Mouse (Mus musculus) ovary, postnatal 36 days (tissue): ENCODE results near the gene Myadml2.

Experiments
- DNase-seq: peaks from one replicate; pipeline ENCODE4 v3.0.0; 2022; ENCODE audit warnings: low spot score, mixed read lengths

Gene Myadml2

DNA sequence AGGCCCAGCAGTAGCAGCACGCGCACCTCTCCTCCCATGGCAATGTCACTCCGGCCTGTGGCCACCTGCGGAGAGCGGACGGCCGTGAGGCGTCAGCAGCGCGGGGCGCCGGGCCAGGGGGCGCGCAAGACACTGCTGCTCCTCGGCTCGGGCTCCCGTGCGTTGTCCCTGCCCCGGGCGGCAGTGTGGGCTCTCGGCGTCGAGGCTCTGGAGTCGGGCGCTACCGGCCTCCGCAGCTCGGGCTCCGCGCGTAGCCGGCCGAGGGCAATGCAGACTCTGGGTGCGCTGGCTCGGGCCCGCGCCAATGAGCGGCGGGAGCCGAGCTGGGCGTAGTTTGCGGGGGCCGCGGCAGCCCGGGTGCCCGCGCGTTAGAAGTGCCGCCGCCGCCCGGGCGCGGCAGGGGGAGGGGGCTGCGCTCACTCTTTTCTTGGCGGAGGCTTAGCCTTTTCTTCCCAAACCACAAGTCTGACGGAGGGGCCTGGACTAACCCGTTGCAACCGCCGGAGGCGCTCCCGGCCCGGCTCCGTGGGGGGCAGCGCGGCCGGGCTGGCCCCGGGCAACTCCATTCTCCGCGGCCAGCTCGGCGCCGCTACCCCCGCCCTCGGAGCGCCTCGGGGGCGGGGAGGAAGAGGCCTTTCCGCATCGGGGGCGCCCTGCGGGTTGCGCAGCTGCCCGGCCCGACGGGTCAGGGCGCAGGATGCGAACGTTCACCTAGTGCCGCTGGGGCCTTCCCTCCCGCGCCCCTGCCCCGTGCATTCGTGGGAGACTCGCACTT lies 12.5 kb upstream of the Myadml2 start:
- peak; percentile 64 for DNase-seq

DNA sequence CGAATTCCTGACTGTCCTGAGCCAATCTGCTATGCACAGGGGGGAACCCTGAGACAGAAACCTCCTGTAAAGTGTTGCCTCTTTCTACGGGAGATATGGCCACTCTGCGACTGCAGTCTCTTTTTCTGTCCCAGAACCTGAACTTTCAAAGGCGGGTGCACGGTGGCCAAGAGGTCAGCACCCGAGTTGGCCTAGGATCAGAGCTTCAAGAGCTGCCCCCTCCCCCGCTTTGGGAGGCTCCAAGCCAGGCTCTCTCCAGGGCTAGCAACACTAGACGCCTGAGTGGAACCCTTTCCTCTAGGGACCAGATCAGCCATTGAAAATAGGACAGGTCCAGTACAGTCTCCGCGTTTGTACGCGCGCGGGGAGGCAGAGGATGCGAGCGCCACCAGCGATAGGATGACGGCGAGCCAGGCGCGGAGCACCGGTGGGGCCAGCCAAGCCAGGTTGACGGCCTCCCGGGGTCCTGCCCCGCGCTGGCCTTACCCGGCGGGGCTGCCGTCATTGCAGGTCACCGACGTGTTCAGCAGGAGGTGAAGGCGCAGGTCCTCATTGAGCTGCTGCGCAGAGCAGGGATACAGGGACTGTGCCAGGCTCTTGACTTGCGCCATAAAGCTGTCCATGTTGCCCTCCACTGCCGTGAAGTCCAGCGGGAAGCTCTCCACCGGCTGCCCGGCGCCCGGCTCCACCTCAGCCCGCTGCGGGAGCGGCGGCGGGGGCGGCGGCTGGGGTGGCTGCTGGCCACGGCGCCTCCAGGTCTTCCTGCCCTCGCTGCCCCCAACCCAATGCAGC lies 11.7 kb upstream of the Myadml2 start:
- peak; percentile 18 for DNase-seq

DNA sequence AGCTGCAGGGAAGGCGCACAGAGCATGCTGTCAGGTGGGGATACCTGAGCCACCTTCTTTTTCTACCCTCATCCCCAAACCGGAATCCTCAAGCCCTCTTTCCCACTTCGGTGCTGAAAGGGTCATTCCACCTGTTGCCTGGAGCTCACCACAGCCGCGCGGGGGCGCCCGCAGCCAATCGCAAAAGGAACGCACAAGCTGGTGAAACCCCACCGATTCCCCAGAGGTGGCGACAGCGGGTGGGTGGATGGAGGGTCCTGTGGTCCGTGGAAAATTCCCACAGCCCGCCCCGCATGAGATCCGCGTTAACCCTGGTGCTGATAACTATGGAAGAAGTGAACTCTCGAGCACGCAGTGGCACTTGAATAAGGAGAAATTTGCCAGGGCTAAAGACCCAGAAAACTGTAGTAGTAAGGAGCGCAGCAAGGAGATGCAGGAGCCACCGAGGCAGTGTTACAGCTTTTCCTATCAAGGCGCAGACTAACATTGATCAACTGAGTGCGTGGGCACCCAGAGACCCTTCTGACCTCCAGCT lies 11.0 kb upstream of the Myadml2 start:
- peak; percentile 82 for DNase-seq

DNA sequence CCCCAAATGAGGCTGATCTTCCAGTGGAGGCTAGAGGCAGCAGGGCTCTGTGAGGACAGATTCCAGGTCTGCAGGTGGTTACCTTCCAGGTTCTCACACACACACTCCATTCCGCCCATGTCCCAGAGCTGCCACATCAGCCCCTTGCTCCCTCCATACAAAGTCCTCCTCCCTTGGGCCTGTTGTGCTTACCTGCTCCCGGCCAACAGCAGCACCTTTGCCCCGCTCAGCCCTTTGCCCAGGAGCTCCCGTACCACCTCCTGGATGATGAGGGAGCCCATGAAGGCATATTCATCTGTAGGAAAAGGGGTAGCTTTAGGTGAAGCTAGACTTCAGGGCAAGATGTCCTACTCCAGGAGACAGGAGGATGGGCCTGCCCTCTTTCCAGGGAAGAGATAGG lies 9.3 kb upstream of the Myadml2 start:
- no peak for DNase-seq

DNA sequence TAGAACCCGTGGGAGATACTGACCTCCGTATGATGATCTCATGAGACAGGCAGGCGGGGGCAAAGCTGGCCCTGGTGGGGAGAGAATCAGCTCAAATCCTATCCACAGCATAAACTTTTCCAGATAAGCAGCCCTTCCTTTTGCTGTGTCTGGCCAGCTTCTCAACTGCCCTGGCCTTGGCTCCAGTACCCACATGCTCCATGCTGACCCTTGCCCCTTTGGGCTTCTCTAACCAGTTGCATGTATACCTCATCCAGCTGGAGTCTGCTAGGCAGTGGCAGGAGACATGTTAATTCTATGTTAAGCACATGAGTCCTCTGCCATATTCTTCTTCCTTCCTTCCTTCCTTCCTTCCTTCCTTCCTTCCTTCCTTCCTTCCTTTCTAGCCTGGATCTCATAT lies 6.8 kb upstream of the Myadml2 start:
- DNase-seq, result no peak

DNA sequence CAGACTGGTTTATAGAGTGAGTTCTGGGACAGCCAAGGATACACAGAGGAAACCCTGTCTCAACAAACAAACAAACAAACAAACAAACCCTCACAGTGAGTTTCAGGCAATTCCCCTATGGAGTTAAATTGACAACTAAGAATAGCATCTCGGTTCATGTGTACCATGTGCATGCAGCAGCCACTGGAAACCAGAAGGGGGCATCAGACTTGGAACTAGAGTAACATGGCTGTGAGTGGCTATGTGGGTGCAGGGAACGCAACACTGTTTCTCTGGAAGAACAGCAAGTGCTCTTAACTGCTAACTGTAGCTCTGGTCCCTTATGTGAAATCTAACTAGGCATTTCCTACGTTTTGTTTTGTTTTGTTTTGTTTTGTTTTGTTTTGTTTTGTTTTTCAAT lies 3.9 kb upstream of the Myadml2 start:
- DNase-seq, result no peak

DNA sequence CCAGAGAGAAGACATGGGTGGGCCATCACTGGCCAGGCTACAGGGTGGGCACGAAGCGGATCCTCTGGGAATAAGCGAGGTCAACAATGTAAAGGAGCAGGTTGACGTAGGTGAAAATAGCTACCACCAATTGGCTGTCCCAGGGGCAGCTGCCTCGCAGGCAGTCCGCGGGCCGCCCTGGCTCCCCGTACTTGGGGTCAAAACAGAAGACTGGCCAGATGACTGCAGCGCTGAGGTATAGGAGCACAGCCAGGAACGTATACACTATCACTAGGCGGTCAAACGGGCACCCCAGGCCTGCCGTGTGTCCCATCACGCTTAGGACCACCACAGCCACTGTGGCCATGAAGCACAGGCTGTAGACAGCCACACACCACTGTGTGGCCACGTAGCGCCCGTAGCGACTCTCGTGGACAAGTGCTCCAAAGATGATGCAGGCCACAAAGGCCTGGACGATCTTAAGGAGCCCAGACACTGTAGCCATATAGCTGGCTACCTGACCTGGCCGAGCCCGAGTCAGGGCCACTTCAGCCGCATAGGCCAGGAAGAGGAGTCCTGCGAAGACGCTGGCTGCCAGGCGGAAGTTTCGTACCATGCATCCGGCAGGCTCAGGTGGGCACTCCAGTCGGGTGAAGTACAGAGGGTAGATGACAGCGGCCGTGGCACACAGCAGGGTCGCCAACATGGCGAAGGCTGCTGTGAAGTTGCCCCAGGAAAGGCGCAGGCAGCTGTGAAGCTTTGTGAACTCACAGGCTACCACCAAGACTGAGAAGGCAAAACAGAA lies 719 bp downstream of the Myadml2 start:
- no peak for DNase-seq

DNA sequence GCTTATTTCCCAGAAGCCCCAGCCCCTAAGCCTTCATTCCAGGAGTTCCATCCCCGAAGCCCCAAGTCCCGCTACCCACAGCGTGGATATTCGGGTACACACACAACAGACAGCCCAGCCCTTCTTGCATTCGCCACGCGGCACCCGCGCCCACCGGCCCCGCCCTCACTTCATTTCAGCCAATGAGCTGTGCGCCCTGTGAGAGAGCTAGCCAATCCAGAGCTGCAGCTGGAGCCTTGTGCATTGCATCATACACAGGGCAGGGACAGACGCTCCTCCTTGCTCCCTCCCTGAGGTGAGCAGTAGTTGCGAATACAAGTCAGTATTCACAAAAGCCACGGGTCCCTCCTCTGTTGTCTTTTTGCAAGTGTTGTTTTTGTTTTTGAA lies 4.4 kb downstream of the Myadml2 start, which contains the start of gene Pycr1:
Gene Pycr1, minus strand, starts transcription at position 169 of the 387 bp plus-strand sequence.
- DNase-seq, result peak; percentile 91

DNA sequence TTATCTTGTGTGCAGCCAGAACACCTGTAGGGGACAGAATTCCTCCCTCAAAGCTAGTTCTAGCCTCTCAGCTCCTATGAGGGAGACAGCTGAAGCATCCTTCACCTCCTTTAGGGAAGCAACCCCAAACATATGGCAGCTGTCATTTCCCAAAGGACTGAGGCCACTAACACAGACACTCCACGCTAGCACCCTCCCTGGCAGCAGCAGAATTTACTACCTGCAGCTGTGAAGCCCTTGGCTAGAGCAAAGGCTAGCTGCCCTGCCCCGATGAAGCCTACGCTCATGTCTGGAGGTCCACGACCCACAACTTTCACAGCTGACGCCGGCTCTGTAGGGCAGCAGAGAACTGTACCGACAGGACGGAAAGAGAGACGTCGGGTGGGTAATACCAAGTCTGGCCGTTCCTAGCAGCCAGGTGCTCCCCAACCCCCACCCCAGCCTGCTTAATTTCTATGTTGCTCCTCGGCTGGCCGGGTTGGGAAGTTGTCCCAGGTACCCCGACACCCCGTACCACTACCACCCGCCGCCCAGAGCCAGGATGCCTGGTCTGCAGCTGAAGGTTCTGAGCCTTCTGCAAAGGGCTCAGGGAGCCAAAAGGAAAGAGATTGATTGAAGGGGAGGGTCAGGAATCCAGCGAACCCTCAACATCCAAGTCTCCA lies 4.9 kb downstream of the Myadml2 start:
- peak; percentile 36 for DNase-seq

DNA sequence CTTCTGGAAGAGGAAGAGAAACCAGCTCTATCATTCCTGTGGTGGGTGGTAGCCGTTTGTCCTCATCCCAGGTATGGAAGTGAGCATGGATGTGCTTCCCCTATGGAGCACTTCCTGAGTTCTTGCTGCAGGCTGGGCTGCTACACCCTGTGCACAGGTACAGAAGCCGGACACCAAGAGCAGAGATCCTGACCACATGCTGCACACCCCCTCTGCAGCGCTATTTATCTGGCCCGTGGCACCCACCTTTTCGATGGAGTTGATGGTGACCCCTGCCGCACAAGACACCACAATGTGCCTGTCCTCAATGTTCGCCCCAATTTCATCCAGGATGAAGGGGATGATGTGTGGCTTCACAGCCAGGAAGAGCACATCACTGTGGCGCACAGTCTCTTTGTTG lies 6.1 kb downstream of the Myadml2 start:
- no peak for DNase-seq

DNA sequence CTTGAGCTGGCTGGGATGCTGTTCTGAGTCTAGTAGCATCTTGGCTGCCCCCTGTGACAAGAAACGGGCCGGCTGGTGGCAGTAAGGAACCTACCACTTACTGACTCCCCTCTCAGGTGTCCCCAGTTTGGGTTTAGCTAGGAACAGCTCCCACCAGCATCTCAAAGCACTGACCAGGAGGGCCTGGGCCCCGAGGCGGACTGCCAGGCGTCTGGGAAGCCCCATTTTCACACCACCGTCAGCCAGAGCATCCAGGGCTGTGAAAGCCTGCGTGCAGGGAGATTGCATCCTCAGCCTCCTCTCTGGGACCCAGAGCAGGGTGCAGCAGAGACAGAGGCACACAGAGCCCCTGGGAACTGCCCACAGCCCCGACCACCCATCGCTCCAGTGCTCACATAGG lies 6.7 kb downstream of the Myadml2 start:
- no peak for DNase-seq

DNA sequence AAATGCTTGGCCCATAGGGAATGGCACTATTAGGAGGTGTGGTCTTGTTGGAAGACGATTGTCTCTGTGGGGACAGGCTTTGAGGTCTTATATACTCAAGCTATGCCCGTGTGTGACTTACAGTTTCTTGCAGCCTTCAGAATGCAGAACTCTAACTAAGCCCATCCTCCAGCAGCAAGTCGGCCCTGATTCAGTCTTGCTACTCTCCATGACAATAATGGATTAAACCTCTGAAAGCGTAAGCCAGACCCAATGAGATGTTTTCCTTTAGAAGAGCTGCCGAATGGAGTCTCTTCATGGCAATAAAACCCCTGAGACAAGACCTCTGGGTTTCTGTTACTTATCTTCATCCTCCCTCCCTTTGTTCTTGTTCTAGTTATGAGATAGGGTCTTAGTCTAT lies 13.1 kb downstream of the Myadml2 start:
- no peak for DNase-seq

DNA sequence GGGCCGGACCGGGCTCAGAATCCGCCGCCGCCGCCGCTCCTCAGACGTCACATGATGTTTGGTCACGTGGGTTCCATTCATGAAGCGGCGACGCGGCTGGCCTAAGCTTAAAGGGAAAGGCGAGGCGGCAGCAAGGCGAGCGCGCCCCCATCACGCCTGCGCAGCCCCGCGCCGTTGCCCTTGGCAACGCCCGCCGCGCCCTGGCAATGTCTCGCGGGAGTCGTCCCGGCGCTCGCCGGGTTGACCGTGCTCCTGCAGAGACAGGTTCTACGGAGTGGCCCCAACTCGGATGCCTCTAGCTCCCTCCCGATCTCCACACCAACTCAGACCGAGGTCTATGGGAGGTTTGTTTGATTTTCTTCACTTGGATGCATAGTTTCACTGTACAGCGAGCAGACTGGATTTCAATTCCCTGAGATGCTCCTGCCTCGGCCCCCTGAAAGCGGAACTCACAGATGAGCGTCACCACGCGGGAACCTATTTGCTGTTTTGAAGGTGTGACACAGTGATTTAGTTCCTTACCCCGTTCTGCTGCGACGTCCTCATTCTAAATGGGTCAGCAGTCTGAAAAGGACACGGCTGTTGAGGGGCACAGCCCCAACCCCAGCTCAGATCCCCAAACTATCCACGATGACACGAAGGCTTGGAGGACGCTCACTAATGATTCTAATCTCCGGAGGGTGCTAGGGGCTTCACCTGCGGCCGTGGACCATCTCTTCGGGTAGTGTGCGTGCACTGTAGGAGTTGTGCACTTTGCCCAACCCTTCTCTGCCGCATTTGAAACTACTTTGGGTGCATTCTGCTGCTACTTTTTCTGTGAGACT lies 14.2 kb downstream of the Myadml2 start, which contains the start of gene Mafg:
Gene Mafg, minus strand, starts transcription at position 81 of the 824 bp plus-strand sequence.
- peak; percentile 94 for DNase-seq

DNA sequence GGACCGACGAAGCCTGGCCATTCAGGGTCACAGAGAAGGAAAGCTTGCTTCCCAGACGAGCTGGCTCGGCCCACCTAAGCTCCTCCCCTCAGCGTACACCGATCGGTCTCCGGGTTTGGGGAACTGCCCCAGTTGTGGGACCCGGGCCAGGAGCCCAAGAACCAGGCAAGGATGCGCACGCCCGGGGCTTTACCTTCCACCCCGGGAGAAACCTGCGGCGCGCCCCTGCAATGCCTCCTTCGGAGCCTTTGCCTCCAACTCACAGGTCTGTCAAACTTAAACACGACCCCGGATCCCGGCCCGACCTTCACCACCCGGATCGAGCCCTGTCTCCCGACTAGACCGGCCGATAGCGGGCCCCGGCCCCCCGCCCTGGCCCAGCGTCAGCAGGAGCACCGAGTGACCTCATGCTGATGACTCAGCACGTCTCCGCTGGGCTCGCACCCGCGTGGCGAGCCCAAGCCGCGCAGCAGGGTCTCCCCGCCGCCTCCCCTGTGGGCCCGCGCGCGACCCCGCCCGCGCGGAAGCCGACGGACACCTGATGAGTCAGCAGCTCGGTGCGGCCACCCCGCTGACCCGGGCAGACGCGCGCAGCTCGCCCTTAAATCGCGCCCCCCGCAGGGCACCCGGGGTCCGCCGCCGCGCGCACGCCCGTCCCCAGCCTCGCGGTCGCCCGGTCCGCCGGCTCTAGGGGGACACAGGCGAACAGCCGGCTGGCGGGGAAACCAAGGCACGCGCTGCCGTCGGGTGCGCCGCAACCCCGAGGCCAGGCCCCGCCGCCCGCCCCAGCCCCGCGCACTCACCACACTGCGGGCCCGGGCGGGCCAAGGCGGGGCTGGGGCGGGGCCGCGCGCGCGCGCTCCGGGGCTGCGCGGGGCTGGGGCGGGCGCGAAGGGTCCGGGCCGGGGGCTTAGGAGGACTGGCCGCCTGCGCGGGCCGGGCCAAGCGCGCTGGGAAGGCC lies 15.1 kb downstream of the Myadml2 start:
- DNase-seq, result peak; percentile 78

DNA sequence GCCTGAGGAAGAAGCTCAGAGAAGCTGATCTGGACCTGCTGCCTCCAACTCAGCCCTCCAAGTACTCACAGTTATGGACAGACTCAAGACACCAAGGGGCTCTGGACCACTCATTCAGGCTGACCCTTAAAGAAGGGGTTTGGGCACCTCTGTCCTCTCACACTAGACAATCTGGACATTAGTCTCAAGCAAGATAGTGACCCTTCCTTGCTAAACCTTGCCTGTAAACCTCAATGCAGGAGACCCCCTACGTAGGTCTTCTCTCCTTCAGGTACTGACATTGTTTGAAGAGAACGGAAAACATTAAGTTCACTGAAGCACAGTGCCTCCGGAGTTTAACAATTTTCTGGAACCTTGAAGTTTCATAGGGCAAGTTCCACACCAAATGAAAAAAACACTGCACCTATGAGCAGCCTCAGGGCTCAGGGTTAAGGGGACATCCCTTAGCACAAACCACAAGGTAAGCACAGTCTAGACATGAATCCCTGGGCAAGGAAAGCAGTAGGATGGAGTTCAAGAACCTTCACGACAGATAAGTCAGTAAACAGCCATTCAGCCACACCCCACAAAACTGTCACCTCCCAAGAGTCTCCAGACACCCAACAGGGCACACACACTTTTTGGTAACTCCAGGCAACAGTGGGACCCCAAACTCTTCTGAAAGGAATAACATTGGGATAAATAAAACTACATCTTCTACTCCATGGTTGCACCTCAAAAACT lies 16.1 kb downstream of the Myadml2 start:
- no peak for DNase-seq

DNA sequence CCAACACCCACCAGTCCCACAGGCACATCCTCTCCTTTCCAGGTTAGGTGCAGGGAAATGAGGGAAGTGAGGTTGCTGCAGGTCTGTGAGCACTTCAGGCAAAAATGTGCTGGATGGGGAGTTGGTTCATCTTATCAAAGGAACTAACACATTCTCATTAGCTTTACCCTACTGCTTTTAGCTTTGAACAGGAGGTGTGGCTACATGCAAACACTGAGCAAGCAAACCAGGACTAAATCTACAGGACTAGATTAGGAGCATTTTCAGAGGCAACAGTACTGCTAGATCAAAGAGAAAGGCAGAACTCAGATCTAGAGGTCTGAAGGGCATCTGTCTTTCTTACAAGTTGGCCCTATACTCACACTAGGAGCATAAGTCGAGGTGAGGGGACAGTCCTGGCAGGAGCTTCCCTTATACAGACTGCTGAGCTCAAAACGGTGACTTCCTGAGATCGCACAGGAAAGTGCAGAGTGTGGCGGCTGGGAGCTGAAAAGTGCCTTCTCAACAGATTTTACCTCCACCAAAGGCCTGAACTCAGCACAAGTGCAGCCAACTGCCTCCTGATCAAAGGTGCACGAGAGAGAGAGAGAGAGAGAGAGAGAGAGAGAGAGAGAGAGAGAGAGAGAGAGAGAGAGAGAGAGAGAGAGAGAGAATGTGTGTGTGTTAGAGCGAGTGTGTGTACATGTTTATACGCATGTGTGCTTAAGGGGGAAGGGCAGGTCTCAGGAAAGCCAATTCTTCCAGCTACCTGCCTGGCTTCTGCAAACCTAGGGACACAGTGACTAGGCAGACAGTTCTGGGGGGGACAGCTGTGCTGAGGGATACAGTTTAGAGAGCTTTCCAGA lies 16.9 kb downstream of the Myadml2 start:
- DNase-seq, result no peak

DNA sequence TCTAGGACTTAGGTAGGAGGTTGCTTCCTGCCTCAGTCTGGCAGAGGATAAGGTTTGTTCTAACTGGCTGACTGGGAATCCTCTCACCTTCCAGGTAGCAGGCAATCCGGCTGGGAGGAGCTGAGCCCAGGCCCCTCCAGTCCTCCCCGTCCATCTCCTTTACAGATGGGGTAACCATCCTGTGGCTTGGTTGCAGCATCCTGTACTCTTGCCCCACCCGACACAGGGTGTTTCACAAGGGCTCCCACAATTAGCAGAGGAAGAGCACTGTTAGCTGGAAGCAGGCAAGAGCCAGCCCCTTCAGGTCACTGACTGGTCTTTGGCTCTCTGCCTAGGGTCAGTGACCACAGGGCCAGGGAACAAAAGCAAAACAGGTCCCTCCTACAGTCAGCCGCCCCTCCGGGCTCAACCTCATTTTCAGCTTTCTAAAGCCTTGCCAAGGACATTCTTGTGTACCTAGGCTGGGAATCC lies 17.5 kb downstream of the Myadml2 start:
- DNase-seq, result no peak

DNA sequence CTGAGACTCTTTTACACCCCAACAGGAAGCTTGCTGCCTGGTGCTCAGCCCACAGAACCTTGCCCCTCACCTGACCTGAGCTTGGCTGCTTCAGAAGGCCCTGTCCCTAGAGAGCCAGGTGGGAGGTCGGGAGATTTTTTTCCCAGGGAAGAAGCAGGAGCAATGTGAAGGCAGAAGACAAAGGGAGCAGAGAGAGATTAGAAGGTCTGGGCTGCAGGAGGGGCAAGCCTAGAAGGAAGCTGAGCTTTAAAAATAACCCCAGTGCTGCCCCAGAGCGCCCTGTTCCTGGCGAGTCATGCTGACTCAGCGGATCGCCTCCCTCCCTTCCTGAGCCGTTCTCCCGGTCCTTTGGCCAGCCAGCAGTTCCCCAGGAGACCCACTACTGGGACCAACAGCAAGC lies 18.0 kb downstream of the Myadml2 start:
- DNase-seq, result no peak
